Mouse (Mus musculus) stomach, embryonic 14.5 days (tissue): ENCODE data around the gene Oas1a. TPM values are rescaled to one million over a fixed set of nuclear protein-coding genes. Genes with fewer than 3 reads are reported as not detected.
"Not testable (repeated sequence)": the region's sequence is repeated elsewhere in the genome, so short reads cannot be mapped to it uniquely, and the experiment has no call there.

Experiments
- ATAC-seq: fragments of 200-750 bp; cut with Nextera tagmentation; 2 replicates; pipeline ENCODE4 v1.8.0; 2017; ENCODE audit warnings: low read depth, moderate TSS enrichment; ENCODE audit not compliant: insufficient number of reproducible peaks, insufficient read depth, low FRiP score
- H3K27ac ChIP-seq: fragments of 300-500 bp; sonication (generic); 2 replicates; pipeline ENCODE4 v1.5.1; 2014; ENCODE audit warnings: mild to moderate bottlenecking, low read length, moderate library complexity, mixed read lengths
- H3K27me3 ChIP-seq: fragments of 300-500 bp; sonication (generic); 2 replicates; pipeline ENCODE4 v1.6.1; 2014; ENCODE audit warnings: low read length, control low read depth, mixed read lengths; ENCODE audit not compliant: control insufficient read depth, insufficient read depth
- H3K36me3 ChIP-seq: fragments of 300-500 bp; sonication (generic); 2 replicates; pipeline ENCODE4 v1.6.1; 2014; ENCODE audit warnings: mild to moderate bottlenecking, control low read depth, low read length, moderate library complexity, mixed read lengths; ENCODE audit not compliant: control insufficient read depth, insufficient read depth
- H3K4me1 ChIP-seq: fragments of 300-500 bp; sonication (generic); 2 replicates; pipeline ENCODE4 v1.6.1; 2014; ENCODE audit warnings: low read length, control low read depth, mixed read lengths; ENCODE audit not compliant: control insufficient read depth, insufficient read depth
- H3K4me2 ChIP-seq: fragments of 300-500 bp; sonication (generic); replicated peaks from 2 replicates; pipeline ENCODE4 v1.6.1; 2014; ENCODE audit warnings: low read depth, low read length, control low read depth
- H3K4me3 ChIP-seq: fragments of 300-500 bp; sonication (generic); 2 replicates; pipeline ENCODE4 v1.5.1; 2014; ENCODE audit warnings: low read depth, low read length, control low read depth
- H3K9ac ChIP-seq: fragments of 300-500 bp; sonication (generic); replicated peaks from 2 replicates; pipeline ENCODE4 v1.6.1; 2014; ENCODE audit warnings: low read depth, mild to moderate bottlenecking, control low read depth, low read length, moderate library complexity, mixed read lengths
- H3K9me3 ChIP-seq: fragments of 300-500 bp; sonication (generic); 2 replicates; pipeline ENCODE4 v1.6.1; 2016; ENCODE audit warnings: low read depth, low read length, control low read depth; ENCODE audit not compliant: control insufficient read depth
- WGBS: fragments of 180-500 bp; shearing (Covaris S2); extraction: QIAGEN DNeasy Blood & Tissue Kit; methylation state at CpG from one replicate; pipeline ENCODE4 v1.1.7; 2014; 5-methylcytosine and 5-hydroxymethylcytosine counted together
- polyA plus RNA-seq: library from polyadenylated mRNA; unstranded; fragments of >200 nt; fragmentation: Nextera tagmentation; extraction: Ambion mirVana; gene quantifications from 2 replicates; pipeline ENCODE4 v1.2.1, GENCODE M21; 2014

The Oas1a gene
- polyA plus RNA-seq, 1 experiment from 2014 or later = 2.2 TPM

GRCm38 (mm10) chr5:120890026-120890425 lies 17.3 kb downstream of the Oas1a start:
- Histone ChIP-seq H3K9me3 (no peaks in the 10 kb centered on the region), H3K9ac (no peak overlapping the region), H3K4me3 (no peak overlapping the region), H3K27ac (no peak overlapping the region), H3K4me2 (no peak overlapping the region), H3K27me3 (no peaks in the 10 kb centered on the region), H3K4me1 (no peaks in the 10 kb centered on the region), H3K36me3 (no peaks in the 10 kb centered on the region)
- WGBS = 79% methylated on average over 2 of the region's 2 CpGs
- no peak for ATAC-seq

- H3K4me3 ChIP-seq, H3K4me1 ChIP-seq, H3K9ac ChIP-seq, H3K27me3 ChIP-seq, H3K4me2 ChIP-seq, H3K27ac ChIP-seq, ATAC-seq, H3K36me3 ChIP-seq, H3K9me3 ChIP-seq: not testable (repeated sequence)
- 39% methylated on average over 4 of the region's 4 CpGs for WGBS
These were observed 19.0 kb downstream of the Oas1a start for GRCm38 (mm10) chr5:120888294-120888815.

GRCm38 (mm10) chr5:120887831-120888230 lies 19.5 kb downstream of the Oas1a start:
- Histone ChIP-seq H3K9ac (no peak overlapping the region), H3K4me2 (no peak overlapping the region), H3K4me3 (no peak overlapping the region), H3K36me3 (no peaks in the 10 kb centered on the region), H3K4me1 (no peaks in the 10 kb centered on the region), H3K27me3 (no peaks in the 10 kb centered on the region), H3K9me3 (no peaks in the 10 kb centered on the region), H3K27ac (no peak overlapping the region)
- 44% methylated on average over 6 of the region's 6 CpGs for WGBS
- no peak for ATAC-seq

GRCm38 (mm10) chr5:120887413-120887812 lies 19.9 kb downstream of the Oas1a start, which contains the start of gene Oas1g:
Oas1g (minus strand) TSS chr5:120887613.
- 6% methylated on average over 5 of the region's 9 CpGs for WGBS

GRCm38 (mm10) chr5:120881681-120882080 lies 25.6 kb downstream of the Oas1a start:
- not testable (repeated sequence) for ATAC-seq, H3K9ac ChIP-seq, H3K27me3 ChIP-seq, H3K4me2 ChIP-seq, H3K27ac ChIP-seq, H3K4me1 ChIP-seq, H3K9me3 ChIP-seq, H3K36me3 ChIP-seq, H3K4me3 ChIP-seq
- 91% methylated on average over 6 of the region's 6 CpGs for WGBS

More at GRCm38 (mm10) chr5:120887413-120887812, 19.9 kb downstream of the Oas1a start, which contains the start of gene Oas1g:
- H3K4me2 ChIP-seq, H3K4me1 ChIP-seq, H3K9ac ChIP-seq, H3K4me3 ChIP-seq, H3K27ac ChIP-seq, ATAC-seq, H3K27me3 ChIP-seq, H3K9me3 ChIP-seq, H3K36me3 ChIP-seq: not testable (repeated sequence)

- not testable (repeated sequence) for H3K9me3 ChIP-seq, H3K36me3 ChIP-seq, H3K4me3 ChIP-seq, H3K4me1 ChIP-seq, H3K9ac ChIP-seq, H3K27ac ChIP-seq, H3K4me2 ChIP-seq, H3K27me3 ChIP-seq, ATAC-seq
- WGBS = 57% methylated on average over 2 of the region's 2 CpGs
These were observed 28.5 kb downstream of the Oas1a start for GRCm38 (mm10) chr5:120878803-120879202.

GRCm38 (mm10) chr5:120877407-120877806 lies 29.9 kb downstream of the Oas1a start:
- H3K9ac ChIP-seq, H3K9me3 ChIP-seq, H3K4me2 ChIP-seq, ATAC-seq, H3K4me1 ChIP-seq, H3K36me3 ChIP-seq, H3K4me3 ChIP-seq, H3K27ac ChIP-seq, H3K27me3 ChIP-seq: not testable (repeated sequence)
- 69% methylated on average over 2 of the region's 2 CpGs for WGBS

GRCm38 (mm10) chr5:120876839-120877238 lies 30.5 kb downstream of the Oas1a start:
- not testable (repeated sequence) for H3K4me2 ChIP-seq, H3K27ac ChIP-seq, H3K9me3 ChIP-seq, H3K36me3 ChIP-seq, ATAC-seq, H3K9ac ChIP-seq, H3K4me1 ChIP-seq, H3K4me3 ChIP-seq, H3K27me3 ChIP-seq
- WGBS = 63% methylated on average over 2 of the region's 3 CpGs

- 46% methylated on average over 2 of the region's 2 CpGs for WGBS
These were observed 35.9 kb downstream of the Oas1a start for GRCm38 (mm10) chr5:120871469-120871868.

More at GRCm38 (mm10) chr5:120871469-120871868, 35.9 kb downstream of the Oas1a start:
- no peaks in the 10 kb centered on the region for H3K9me3 ChIP-seq
- ATAC-seq = no peak
- H3K27ac ChIP-seq = no peak overlapping the region
- H3K4me3 ChIP-seq = no peak overlapping the region
- no peak overlapping the region for H3K4me2 ChIP-seq
- no peaks in the 10 kb centered on the region for H3K27me3 ChIP-seq
- H3K4me1 ChIP-seq = no peaks in the 10 kb centered on the region
- no peak overlapping the region for H3K9ac ChIP-seq
- H3K36me3 ChIP-seq = no peaks in the 10 kb centered on the region
